8 mouse cellular contexts compared by ENCODE assay signal in genomic region chr12:33147497-33148267, GRCm38 (mm10). TPM values are rescaled to one million over a fixed set of nuclear protein-coding genes. Genes with fewer than 3 reads are reported as not detected.
DNase-seq lines count a peak whose midpoint lies in the region; ATAC-seq lines count a peak whose summit lies in the region.

Gene Atxn7l1 (plus strand): TSS chr12:33147693.

- peak within 1 kb of the TSS; percentile 66 for H3K4me3 ChIP-seq in forebrain, embryonic 14.5 days (ENCODE audit: low read depth, low read length)
- peak within 1 kb of the TSS; percentile 77 for H3K4me3 ChIP-seq in neural tube, embryonic 15.5 days (replicated peaks)

- H3K27me3 ChIP-seq in forebrain, embryonic 14.5 days (replicated peaks; ENCODE audit: control insufficient read depth, insufficient read depth, low read length): 0 out of 2 replicates have a peak, but pooled peaks cover 3% of the 10 kb centered on the region
- peaks cover 15% of the 10 kb centered on the region; the same call in 1 of the 2 replicates for H3K27me3 ChIP-seq in neural tube, embryonic 15.5 days (replicated peaks)

- intact Hi-C loops in heart, postnatal 14 days (cut with DNase I): loop anchor here (1.0 kb wide), 1 partner anchor 187 kb away; no protein-coding TSS in a partner anchor

- H3K36me3 ChIP-seq in forebrain, embryonic 14.5 days (ENCODE audit: control insufficient read depth, insufficient read depth, low read length): no peaks in the 10 kb centered on the region
- no peaks in the 10 kb centered on the region for H3K36me3 ChIP-seq in neural tube, embryonic 15.5 days

- WGBS in forebrain, embryonic 14.5 days: 1% methylated on average over 51 of the region's 54 CpGs
- WGBS in neural tube, embryonic 15.5 days: under 1% methylated on average over 52 of the region's 54 CpGs

- peaks cover 19% of the 10 kb centered on the region for H3K4me1 ChIP-seq in forebrain, embryonic 14.5 days (ENCODE audit: control insufficient read depth, insufficient read depth, low read length)
- peaks cover 44% of the 10 kb centered on the region for H3K4me1 ChIP-seq in neural tube, embryonic 15.5 days

- peak within 1 kb of the TSS; percentile 91 for H3K9ac ChIP-seq in forebrain, embryonic 14.5 days (ENCODE audit: low read length)
- peak within 1 kb of the TSS; percentile 92 for H3K9ac ChIP-seq in neural tube, embryonic 15.5 days (replicated peaks)

- peak; percentile 87 for DNase-seq in ES-CJ7 (ENCODE audit: low read depth, low spot score)
- peak; percentile 89 for DNase-seq in cerebellum, adult 11 months
- DNase-seq in forebrain, embryonic 14.5 days (ENCODE audit: low spot score): peak; percentile 98
- peak; percentile 97 for DNase-seq in heart, postnatal 14 days
- peak; percentile 92 for DNase-seq in layer of hippocampus, adult 11-12 months (ENCODE audit: low spot score)
- peak; percentile 93 to 94 for DNase-seq in lung, adult 18-20 months
- DNase-seq in testis, postnatal 14 days (ENCODE audit: low spot score): peak; percentile 89

- peak within 1 kb of the TSS; percentile 68 for H3K4me2 ChIP-seq in forebrain, embryonic 14.5 days (ENCODE audit: low read length)
- peak within 1 kb of the TSS; percentile 94 for H3K4me2 ChIP-seq in neural tube, embryonic 15.5 days

- peak; percentile 95 for ATAC-seq in forebrain, embryonic 14.5 days
- ATAC-seq in neural tube, embryonic 15.5 days (ENCODE audit: low FRiP score): peak; percentile 95

- H3K9me3 ChIP-seq in forebrain, embryonic 14.5 days (replicated peaks; ENCODE audit: control insufficient read depth, low read length): no peaks in the 10 kb centered on the region
- no peaks in the 10 kb centered on the region for H3K9me3 ChIP-seq in neural tube, embryonic 15.5 days (replicated peaks)

- H3K27ac ChIP-seq in forebrain, embryonic 14.5 days (ENCODE audit: low read depth, low read length): peak within 1 kb of the TSS; percentile 78; the same call in 1 of the 2 replicates
- peak within 1 kb of the TSS; percentile 90 for H3K27ac ChIP-seq in neural tube, embryonic 15.5 days (replicated peaks)

RNA-seq across cellular contexts. Expression of gene Atxn7l1, which starts in this region (rescaled TPM):
- 18.1 and 20.0 TPM in 2 replicates for polyA plus RNA-seq in forebrain, embryonic 14.5 days (2014; fragmentation: Nextera tagmentation; extraction: Ambion mirVana)
- 10 to 100 TPM; 17.1 to 18.6 TPM for total RNA-seq in heart, postnatal 14 days (2021)
- polyA plus RNA-seq in neural tube, embryonic 15.5 days (2015; fragmentation: Nextera tagmentation; extraction: Ambion mirVana): 19.4 and 27.7 TPM in 2 replicates

Comparison
In these comparisons a context has a peak if more than half of its experiments do, and no peak if none do; other contexts are left out.
1. Peak in every context shown above with its lines: DNase-seq, ATAC-seq, H3K4me3 ChIP-seq and H3K27ac ChIP-seq.